Mouse (Mus musculus) heart, adult 8-10 months (tissue): Measurements from ENCODE around the gene Homer3. TPM values are rescaled to one million over a fixed set of nuclear protein-coding genes. Genes with fewer than 3 reads are reported as not detected.
A peak's percentile ranks its signal among the peaks of the same experiment; 100 is the strongest.

Source experiments
- DNase-seq: peaks from one replicate; pipeline ENCODE4 v3.0.0; 2022; ENCODE audit warnings: low spot score
- total RNA-seq, 4 experiments: library from RNA; stranded (reverse); gene quantifications; 2 replicates each; pipeline ENCODE4 v1.2.4; 2022

Gene Homer3
- total RNA-seq, 4 experiments from 2014 or later = 7.8 to 9.1 (median 8.0) TPM

GRCm38 (mm10) chr8:70284421-70284820 is 1.8 kb downstream of the Homer3 start:
- DNase-seq = no peak

DNA sequence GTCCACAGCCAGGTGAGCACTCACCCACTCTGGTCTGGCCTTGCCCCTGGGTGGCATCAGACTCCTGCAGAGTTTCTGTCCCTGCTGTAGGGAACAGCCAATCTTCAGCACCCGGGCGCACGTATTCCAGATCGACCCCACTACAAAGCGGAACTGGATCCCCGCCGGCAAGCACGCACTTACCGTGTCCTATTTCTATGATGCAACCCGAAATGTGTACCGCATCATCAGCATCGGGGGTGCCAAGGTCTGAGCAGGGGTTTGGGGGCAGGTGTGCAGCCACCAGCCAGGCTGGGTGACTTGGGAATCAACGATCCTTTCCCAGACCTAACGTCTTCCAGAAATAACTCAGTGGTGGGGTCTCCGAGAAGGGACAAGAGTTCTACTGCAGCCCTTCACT is 2.7 kb downstream of the Homer3 start:
- DNase-seq = no peak

DNA sequence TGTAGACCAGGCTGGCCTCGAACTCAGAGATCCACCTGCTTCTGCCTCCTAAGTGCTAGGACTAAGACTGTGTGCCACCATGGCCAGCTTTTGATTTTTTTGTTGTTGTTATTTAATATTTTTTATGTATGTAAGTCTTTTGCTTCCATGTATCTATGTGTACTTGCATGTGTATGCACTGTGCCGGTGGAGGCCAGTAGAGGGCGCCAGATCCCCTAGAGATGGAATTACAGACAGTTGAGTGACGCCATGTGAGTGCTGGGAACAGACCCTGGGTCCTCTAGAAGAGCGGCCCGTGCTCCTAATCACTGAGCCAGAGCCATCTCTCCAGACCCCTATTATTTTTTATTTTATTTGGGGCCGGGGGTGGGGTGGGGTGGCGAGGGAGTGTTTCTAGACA is 4.1 kb downstream of the Homer3 start:
- no peak for DNase-seq

DNA sequence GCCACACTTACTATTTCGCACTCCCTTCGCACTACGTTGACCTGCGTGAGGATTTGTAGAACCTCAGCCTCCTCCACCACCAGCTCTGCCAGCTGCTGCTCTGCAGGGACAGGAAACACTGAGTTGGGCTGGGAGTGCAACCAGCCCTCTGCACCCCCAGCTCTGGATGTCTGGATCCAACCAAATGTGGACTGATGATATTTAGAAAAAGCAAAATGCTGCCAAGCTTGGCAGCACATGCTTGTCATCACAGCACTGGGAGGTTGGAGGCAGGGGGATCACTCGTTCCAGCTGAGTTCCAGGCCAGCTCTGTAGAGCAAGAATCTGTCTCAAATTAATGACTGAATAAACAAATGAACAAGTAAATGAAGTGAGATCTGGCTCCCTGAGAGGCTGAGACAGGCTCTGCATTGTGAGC is 11.4 kb downstream of the Homer3 start:
- DNase-seq = no peak

DNA sequence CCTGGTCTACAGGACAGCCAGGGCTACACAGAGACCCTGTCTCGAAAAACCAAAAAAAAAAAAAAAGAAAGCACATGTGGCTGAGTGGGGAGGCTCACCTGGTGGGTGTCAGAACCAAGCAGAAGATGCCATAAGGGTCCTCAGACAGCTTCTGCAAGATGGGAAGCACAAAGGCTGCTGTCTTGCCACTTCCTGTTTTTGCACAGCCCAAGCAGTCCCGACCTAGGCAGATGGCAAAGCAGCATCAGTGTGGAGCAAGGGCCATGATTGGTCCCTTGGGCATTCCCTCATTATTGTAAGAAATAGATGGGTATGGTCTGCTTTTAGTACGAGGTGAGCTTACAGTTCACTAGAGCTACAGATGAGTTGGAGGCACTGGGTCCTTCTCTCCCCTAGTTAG is 18.3 kb downstream of the Homer3 start:
- DNase-seq = no peak

DNA sequence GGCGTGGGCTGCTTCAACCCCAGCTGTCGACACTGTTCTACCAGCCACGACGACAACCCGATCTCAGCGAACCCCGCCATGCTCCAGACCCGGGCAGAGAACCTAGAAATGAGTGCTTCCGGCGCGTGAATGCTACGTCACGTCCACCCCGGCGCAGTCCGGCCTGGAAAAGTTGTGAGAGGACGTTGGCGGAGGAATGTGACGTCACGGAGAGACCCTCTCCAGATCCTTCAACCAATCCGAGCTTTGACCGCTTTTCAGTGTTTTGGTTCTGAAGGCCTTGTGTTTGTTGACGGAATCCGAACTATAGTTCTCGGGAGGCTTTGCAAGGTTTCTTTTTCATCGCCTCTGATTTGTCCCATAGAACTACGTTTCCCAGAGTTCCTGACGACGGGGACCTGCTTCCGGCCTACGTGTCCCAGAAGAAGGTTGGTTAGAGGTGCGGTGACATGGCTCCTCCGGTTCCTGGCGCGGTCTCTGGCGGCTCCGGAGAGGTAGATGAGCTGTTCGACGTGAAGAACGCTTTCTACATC is 19.8 kb downstream of the Homer3 start, which contains the start of the genes Ddx49 and Cope:
TSS of gene Ddx49 (minus strand) at position 132 of the 533 bp plus-strand sequence.
TSS of gene Cope (plus strand) at position 161 of the 533 bp plus-strand sequence.
- DNase-seq = peak; percentile 96

DNA sequence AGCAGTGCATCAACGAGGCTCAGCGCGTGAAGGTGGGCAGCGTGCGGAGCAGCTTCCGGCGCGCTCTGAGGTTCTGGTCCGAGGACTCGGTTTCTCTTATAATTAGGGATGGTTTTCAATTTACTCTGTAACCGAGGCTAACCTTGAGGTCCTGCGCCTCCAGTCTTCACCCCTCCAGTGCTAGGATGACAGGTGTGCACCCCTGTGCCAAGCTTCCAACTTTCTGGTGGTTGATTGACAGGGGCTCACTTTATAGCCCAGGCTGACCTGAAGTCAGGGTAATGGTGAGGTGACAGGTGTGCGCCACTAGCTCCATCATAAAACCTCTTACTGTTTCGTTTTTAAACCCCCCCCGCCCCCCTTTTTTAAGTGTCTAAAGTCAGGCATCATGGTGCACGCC is 20.3 kb downstream of the Homer3 start:
- no peak for DNase-seq

- no peak for DNase-seq
Measured at GRCm38 (mm10) chr8:70309311-70309710, 26.7 kb downstream of the Homer3 start.

GRCm38 (mm10) chr8:70313399-70313798 is 30.8 kb downstream of the Homer3 start:
- DNase-seq = no peak

DNA sequence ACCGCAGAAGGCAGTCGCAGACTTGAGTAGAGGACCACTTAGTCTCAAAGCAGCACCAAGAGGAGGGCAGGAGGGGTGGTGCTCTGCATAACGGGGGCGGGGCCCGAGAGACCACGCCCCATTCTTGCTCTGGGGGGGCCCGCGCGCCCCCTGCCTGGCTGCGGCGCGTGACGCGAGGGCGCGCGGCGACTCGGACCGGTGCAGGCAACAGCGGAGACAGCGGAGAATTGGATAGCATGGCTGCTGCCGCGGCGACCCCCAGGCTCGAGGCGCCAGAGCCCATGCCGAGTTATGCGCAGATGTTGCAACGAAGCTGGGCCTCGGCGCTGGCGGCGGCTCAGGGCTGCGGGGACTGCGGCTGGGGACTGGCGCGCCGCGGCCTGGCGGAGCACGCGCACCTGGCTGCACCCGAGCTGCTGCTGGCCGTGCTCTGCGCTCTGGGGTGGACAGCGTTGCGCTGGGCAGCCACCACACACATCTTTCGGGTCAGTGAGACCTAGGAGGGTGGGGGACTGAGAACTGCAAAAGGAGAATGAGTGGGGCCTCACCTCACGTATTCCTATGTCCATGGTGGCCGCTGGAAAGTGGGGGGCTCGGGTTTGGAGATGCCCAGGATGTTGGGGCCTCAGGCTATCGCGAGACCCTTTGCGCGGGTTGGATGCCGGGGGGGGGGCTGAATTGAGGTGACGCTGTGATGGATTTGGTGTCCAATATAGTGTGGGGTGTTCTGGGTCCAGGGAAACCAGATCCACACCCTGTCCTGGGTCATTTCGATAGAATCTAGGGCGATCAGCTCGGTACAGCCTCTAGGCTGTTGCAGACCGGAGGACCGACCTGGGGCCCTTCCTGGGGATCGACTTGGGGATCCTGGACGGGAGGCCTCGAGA is 33.2 kb downstream of the Homer3 start, which contains the start of gene Cers1:
TSS of gene Cers1 (plus strand) at position 152 of the 887 bp plus-strand sequence.
- no peak for DNase-seq

DNA sequence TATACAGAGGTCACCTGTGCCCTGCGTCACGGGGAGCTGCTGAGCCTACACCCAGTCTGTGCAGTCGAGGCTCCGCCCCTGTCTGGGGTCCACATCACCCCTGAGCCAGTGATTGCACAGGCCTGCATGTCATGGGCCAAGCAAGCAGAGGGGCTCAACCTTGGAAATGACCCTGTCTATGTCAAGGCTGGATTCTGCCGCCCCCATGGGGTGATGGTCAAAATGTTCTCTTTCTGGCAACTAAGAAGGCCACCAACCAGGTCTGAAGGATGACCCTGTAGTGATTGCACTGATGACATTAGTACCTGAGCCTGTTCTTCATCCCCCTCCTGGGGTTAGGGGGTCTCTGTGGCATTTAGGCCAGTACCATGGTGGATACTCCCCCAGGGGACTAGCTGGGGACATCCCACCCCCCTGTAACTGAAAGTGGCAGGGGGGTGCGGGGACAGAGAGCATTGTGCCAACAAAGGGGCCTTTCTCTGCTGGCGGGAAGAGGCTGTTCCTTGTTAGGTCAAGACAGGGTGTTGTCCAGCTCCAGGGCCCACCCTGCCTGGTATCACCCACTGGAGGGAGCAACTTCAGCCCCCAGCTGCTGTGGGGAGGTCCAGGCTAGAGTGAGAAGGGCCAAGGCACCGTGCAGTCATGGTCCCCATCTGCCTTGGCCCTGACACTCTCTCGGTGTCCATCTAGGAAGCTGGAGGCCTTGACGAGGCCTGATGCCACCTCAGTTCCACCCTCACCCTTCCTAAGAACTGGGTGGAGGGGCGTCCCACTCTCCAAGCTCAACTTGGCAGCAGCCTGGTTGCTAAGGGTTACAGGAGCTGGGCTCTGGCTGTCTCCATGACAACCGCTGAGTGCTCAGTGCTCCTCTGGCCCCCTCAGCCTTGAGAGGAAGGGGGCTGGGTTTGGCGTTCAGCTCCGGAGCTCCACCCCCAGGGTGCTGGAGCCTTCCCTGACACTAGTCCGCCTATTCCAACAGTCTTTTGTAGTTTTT is 34.2 kb downstream of the Homer3 start:
- no peak for DNase-seq

DNA sequence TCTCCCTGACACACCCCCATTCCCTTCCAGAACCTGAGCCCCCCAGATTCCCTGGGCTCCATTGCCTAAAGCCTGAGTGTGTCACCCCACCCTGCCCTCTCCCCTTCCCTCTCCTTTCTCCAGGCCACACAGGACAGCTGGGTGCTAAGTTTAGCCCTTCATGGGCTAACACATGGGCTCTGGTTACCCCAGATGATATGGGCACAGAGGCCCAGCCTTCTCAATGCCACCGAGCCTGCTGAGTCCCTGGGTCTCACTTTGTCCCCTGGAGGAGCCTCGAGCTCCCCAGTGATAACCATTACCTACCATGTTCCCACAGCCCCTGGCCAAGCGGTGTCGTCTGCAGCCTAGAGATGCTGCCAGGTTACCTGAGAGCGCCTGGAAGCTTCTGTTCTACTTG is 35.2 kb downstream of the Homer3 start:
- no peak for DNase-seq

DNA sequence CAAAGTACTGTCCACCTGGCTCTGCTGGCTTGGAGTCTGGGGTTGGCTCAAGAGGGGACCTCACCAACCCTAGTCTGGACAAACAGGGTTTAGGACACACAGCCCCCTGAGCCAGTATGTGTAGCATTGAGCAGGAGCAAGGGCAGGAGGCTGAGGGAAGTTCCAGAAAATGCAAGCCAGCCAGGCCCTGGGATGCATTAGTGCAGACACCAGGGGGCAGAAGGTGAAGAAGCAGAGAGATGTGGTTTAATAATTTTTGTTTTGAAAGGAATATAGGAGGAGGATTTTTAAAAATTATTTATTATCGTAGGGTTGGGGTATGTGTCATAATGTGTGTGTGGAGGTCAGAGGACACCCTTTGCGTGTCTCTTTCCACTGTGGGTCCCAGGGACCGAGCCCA is 41.1 kb downstream of the Homer3 start:
- no peak for DNase-seq

DNA sequence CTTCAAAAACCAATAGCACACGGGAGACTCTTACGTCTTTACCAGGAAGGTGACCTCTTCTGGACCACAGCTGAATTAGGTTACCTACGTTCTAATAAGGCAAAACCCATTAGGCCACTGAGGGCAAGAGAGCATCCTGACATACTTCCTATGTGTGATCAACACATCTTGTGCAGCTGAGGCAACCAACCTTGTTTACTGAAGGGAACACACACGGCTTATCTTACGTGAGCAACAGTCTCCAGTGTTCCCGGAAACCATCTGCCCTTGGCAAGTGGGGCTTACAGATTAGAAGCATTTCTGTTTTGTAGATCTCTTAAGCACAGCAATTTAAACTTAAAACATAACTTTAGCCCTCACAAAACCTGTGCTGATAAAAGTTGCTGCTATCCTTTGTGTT is 44.9 kb downstream of the Homer3 start:
- no peak for DNase-seq

- no peak for DNase-seq
Measured at GRCm38 (mm10) chr8:70329124-70329834, 46.7 kb downstream of the Homer3 start, which contains the start of gene Gdf1. Gene Gdf1, plus strand, starts transcription at chr8:70329817.

- DNase-seq = no peak
Measured at GRCm38 (mm10) chr8:70329835-70330740, 47.5 kb downstream of the Homer3 start.

GRCm38 (mm10) chr8:70330741-70331364 is 48.2 kb downstream of the Homer3 start:
- DNase-seq = no peak

- DNase-seq = no peak
Measured at GRCm38 (mm10) chr8:70331526-70331925, 48.9 kb downstream of the Homer3 start.

GRCm38 (mm10) chr8:70332070-70332877 is 49.6 kb downstream of the Homer3 start:
- no peak for DNase-seq
